In the genomic region with DNA sequence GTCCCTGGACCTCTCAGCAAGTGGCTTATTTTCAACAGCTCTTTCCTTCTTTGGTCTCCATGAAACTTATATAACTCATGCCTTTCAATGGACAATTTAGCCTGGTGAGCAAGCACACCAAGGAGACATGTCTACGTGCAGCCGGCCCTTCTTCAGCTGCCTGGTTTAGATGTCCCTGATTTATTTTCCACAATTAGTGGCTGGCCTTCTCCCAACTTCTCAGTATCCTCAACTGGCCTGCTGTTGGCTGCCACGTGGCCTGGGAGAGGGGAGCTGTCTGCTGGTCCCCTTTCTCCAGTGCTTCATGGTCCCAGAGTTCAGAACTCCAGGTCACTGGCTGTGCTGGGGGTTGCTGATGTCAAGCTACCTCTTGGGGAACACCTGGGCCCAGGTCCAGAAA, we compare ENCODE assay signal across 33 mouse cellular contexts. TPM values are rescaled to one million over a fixed set of nuclear protein-coding genes. Genes with fewer than 3 reads are reported as not detected.
A peak's percentile ranks its signal among the peaks of the same experiment; 100 is the strongest.
DNase-seq lines count a peak whose midpoint lies in the region; TF ChIP-seq lines count a peak whose summit lies in the region.
"Had no signal": no experiment of that assay in that cellular context is flagged by ENCODE, and none has a peak within 500 bp of the region (broad histone marks: within the 10 kb centered on the region; RNA-seq: fewer than 3 reads in every experiment).

No protein-coding gene starts in this region.

- TF ChIP-seq POLR2A in heart, adult 2 months (IDR thresholded peaks at IDR 0.05; ENCODE audit: insufficient read depth, low read depth, low read length) = no peak

- no peak for TF ChIP-seq CTCF in heart, adult 2 months (IDR thresholded peaks at IDR 0.05)
- TF ChIP-seq CTCF in layer of hippocampus, adult 2 months (conservative IDR thresholded peaks at IDR 0.05) = no peak

- peaks cover 6% of the 10 kb centered on the region for H3K4me1 ChIP-seq in heart, adult 2 months (ENCODE audit: control insufficient read depth, insufficient read depth, low read length)
- H3K4me1 ChIP-seq in embryonic facial prominence, embryonic 10.5 days = peaks cover 40% of the 10 kb centered on the region
- peaks cover 64% of the 10 kb centered on the region for H3K4me1 ChIP-seq in limb, embryonic 10.5 days

- H3K9ac ChIP-seq in heart, adult 2 months (ENCODE audit: low read depth, low read length) = no peak overlapping the region
- H3K9ac ChIP-seq: heart, embryonic 15.5 days; hindbrain, embryonic 14.5 days; limb, embryonic 15.5 days; liver, embryonic 13.5 days; midbrain, embryonic 15.5 days had no signal

- intact Hi-C loops in heart, adult 2 months (cut with DNase I) = no loop called here
- intact Hi-C loops in heart, postnatal 25 days (cut with DNase I) = no loop called here

- H3K27ac ChIP-seq in heart, adult 2 months = peak overlapping the region; percentile 70
- peak overlapping the region; percentile 69 for H3K27ac ChIP-seq in layer of hippocampus, adult 2 months
- 0 out of 2 replicates have a peak overlapping the region, but pooled peaks have one; percentile 46 for H3K27ac ChIP-seq in embryonic facial prominence, embryonic 10.5 days (replicated peaks)
- 0 out of 2 replicates have a peak overlapping the region, but pooled peaks have one; percentile 25 for H3K27ac ChIP-seq in limb, embryonic 10.5 days
- H3K27ac ChIP-seq: heart, embryonic 15.5 days; hindbrain, embryonic 14.5 days; kidney, postnatal 0 days; limb, embryonic 15.5 days; liver, embryonic 13.5 days; midbrain, embryonic 15.5 days had no signal

- peak; percentile 33 to 41 for DNase-seq in heart, adult 2 months
- DNase-seq in heart, postnatal 25 days (ENCODE audit: low spot score) = no peak
- DNase-seq in layer of hippocampus, adult 2 months (ENCODE audit: low spot score in 2 of 2) = no peak
- no peak for DNase-seq in layer of hippocampus, adult 9-11 months
- DNase-seq in embryonic facial prominence, embryonic 10.5 days (ENCODE audit: low spot score) = no peak
- DNase-seq in limb, embryonic 10.5 days (ENCODE audit: low spot score) = no peak
- DNase-seq in spleen, adult 18-20 months = no peak
- DNase-seq: adrenal gland, adult 2 months; adrenal gland, postnatal 36 days; B cell, adult 2 months; cerebellum, adult 18-20 months; cerebellum, postnatal 10 days; gastrocnemius, postnatal 25 days; liver, embryonic 13.5 days; lung, adult 18-20 months; lung, postnatal 14 days; right cerebral cortex, postnatal 4 days; thymus, adult 18-20 months; thymus, postnatal 25 days had no signal

- no peaks in the 10 kb centered on the region for H3K9me3 ChIP-seq in embryonic facial prominence, embryonic 10.5 days
- no peaks in the 10 kb centered on the region for H3K9me3 ChIP-seq in limb, embryonic 10.5 days (replicated peaks)
- H3K9me3 ChIP-seq: heart, embryonic 15.5 days; limb, embryonic 15.5 days; liver, embryonic 13.5 days; midbrain, embryonic 15.5 days had no signal

- TF ChIP-seq EP300 in heart, adult 2 months (IDR thresholded peaks at IDR 0.05; ENCODE audit: insufficient read depth, low read depth, low read length) = 0 out of 2 replicates have a peak, but pooled peaks have one; percentile 22

- 25% methylated on average over 3 of the region's 3 CpGs for WGBS in heart, adult 2 months
- WGBS in embryonic facial prominence, embryonic 10.5 days = 80% methylated on average over 3 of the region's 3 CpGs
- 75% methylated on average over 3 of the region's 3 CpGs for WGBS in limb, embryonic 10.5 days

- H3K79me2 ChIP-seq in heart, adult 2 months (replicated peaks; ENCODE audit: control insufficient read depth, insufficient read depth, low read length) = no peaks in the 10 kb centered on the region

- H3K4me3 ChIP-seq in heart, adult 2 months = no peak overlapping the region
- no peak overlapping the region for H3K4me3 ChIP-seq in layer of hippocampus, adult 2 months
- no peak overlapping the region for H3K4me3 ChIP-seq in embryonic facial prominence, embryonic 10.5 days
- H3K4me3 ChIP-seq in limb, embryonic 10.5 days = no peak overlapping the region
- H3K4me3 ChIP-seq: erythroblast, embryonic 14.5 days; heart, embryonic 15.5 days; limb, embryonic 15.5 days; liver, embryonic 13.5 days; midbrain, embryonic 15.5 days had no signal

- no peaks in the 10 kb centered on the region for H3K36me3 ChIP-seq in heart, adult 2 months (ENCODE audit: control insufficient read depth, insufficient read depth, low read length)
- no peaks in the 10 kb centered on the region for H3K36me3 ChIP-seq in embryonic facial prominence, embryonic 10.5 days (replicated peaks)
- H3K36me3 ChIP-seq in limb, embryonic 10.5 days = no peaks in the 10 kb centered on the region
- H3K36me3 ChIP-seq: heart, embryonic 15.5 days; limb, embryonic 15.5 days; liver, embryonic 13.5 days; midbrain, embryonic 15.5 days had no signal

- H3K27me3 ChIP-seq in heart, adult 2 months (ENCODE audit: control insufficient read depth, insufficient read depth, low read length) = no peaks in the 10 kb centered on the region
- no peaks in the 10 kb centered on the region for H3K27me3 ChIP-seq in embryonic facial prominence, embryonic 10.5 days (replicated peaks; ENCODE audit: low read depth, poor library complexity, severe bottlenecking)
- peaks cover 11% of the 10 kb centered on the region; the same call in 1 of the 2 replicates for H3K27me3 ChIP-seq in limb, embryonic 10.5 days (ENCODE audit: low read depth, poor library complexity, severe bottlenecking)
- H3K27me3 ChIP-seq: limb, embryonic 15.5 days; midbrain, embryonic 15.5 days had no signal

RNA-seq across cellular contexts. Expression of a gene that starts 28.3 kb away (rescaled TPM):
- total RNA-seq in heart, adult 2 months (2021) = under 1 TPM in 1 of 2 experiments, not detected in 1; 0.66 TPM
- 0.88 TPM in 1 of 2 replicates, not detected in the other for polyA plus RNA-seq in heart, adult 2 months (2012; rRNA removed)
- total RNA-seq in heart, postnatal 25 days (2021) = under 1 TPM; 0.55 to 0.75 TPM
- total RNA-seq in layer of hippocampus, adult 2 months (2021) = not detected
- polyA plus RNA-seq in embryonic facial prominence, embryonic 10.5 days (2016; fragmentation: Nextera tagmentation; extraction: Ambion mirVana) = not detected in 2 replicates
- 0.33 TPM in 1 of 2 replicates, not detected in the other for polyA plus RNA-seq in limb, embryonic 10.5 days (2016; fragmentation: Nextera tagmentation; extraction: Ambion mirVana)
- total RNA-seq: adrenal gland, adult 2 months; adrenal gland, postnatal 36 days; common myeloid progenitor, adult 5-6 weeks; gastrocnemius, postnatal 25 days; hematopoietic stem cell, adult 5-6 weeks; layer of hippocampus, postnatal 14 days; left cerebral cortex, postnatal 36 days; neutrophil, adult 5-6 weeks had no signal
- polyA plus RNA-seq: adrenal gland, adult 2 months; embryonic facial prominence, embryonic 14.5 days; erythroblast, embryonic 14.5 days; hindbrain, embryonic 14.5 days; intestine, postnatal 0 days; limb, embryonic 15.5 days; liver, embryonic 13.5 days; neural tube, embryonic 11.5 days had no signal

Comparison
In these comparisons a context has a peak if more than half of its experiments do, and no peak if none do; other contexts are left out.
1. DNase-seq: peak in heart, adult 2 months (2 of 2); none in heart, postnatal 25 days (single experiment), layer of hippocampus, adult 2 months (0 of 2), layer of hippocampus, adult 9-11 months (single experiment), embryonic facial prominence, embryonic 10.5 days (single experiment), limb, embryonic 10.5 days (single experiment) and spleen, adult 18-20 months (0 of 2).
2. Peak in every context shown above with its lines, with median percentiles within 50 percentile points of each other: H3K27ac ChIP-seq.